Mouse (Mus musculus): ENCODE measurements at regions not wholly inside any gene's neighbourhood (a gene's known extent, or its start where the extent isn't known, plus 50 kb on each side); places are given as distances from the start of the nearest gene placed in this dataset.
A peak's percentile ranks its signal among the peaks of the same experiment; 100 is the strongest.

DNA sequence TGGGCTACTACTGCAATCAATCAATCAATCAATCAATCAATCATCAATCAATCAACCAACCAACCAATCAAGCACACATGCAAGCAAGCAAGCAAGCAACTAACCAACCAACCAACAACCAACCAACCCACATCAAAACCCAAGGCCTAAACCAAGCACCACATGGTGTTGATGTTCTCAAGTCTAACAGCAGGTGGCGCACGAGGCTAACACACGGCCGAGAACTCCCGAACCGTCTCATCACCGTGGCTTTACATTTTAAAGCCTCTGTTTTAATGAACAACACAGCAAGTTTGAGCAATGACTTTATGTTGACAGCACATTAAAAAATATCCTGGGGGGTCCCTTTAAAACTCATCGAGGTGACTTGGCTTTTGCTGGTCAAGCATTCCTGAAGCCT, 61.3 kb upstream of the Smg1 start:
- H3K79me2 ChIP-seq (replicated peaks; ENCODE audit: control insufficient read depth, extremely low read depth, insufficient read depth, poor library complexity, severe bottlenecking): no peaks in the 10 kb centered on the region
- no peaks in the 10 kb centered on the region for H3K27me3 ChIP-seq (replicated peaks)
- in situ Hi-C loops (cut with MboI; ENCODE audit: low pct_ligation_motif_present, low pct_unique_long_range_greater_than_20kb, low sequenced_read_pairs) (loop anchor here (10.0 kb wide), 1 partner anchor 220 kb away; no protein-coding TSS in a partner anchor), dilution Hi-C loops (cut with MboI; ENCODE audit: extremely low pct_ligation_motif_present, extremely low pct_unique_long_range_greater_than_20kb, low sequenced_read_pairs) (no loop called here)
- H3K4me3 ChIP-seq (replicated peaks in 1 of 3; ENCODE audit: low read depth in 2 of 3, low read length in 2 of 3, poor library complexity in 1 of 3): no peak overlapping the region
- peaks cover 0 to 4% of the 10 kb centered on the region in 2 experiments; a peak in 1 of 4 replicates for H3K4me1 ChIP-seq (ENCODE audit: control insufficient read depth in 1 of 2, insufficient read depth in 2 of 2)
- TF ChIP-seq RAD21 (IDR thresholded peaks at IDR 0.05; ENCODE audit: low read depth, low read length) (peak; percentile 97), NELFE (IDR thresholded peaks at IDR 0.05; ENCODE audit: low read depth, low read length) (no peak), ZNF384 (IDR thresholded peaks at IDR 0.05; ENCODE audit: low read depth, low read length) (no peak), ELF1 (IDR thresholded peaks at IDR 0.05; ENCODE audit: low read depth, low read length) (no peak), JUN (IDR thresholded peaks at IDR 0.05; ENCODE audit: insufficient read depth, low read depth, low read length) (no peak), TCF12 (IDR thresholded peaks at IDR 0.05; ENCODE audit: low read depth, low read length) (no peak), CTCF (conservative IDR thresholded peaks at IDR 0.05 in 1 of 2, IDR thresholded peaks at IDR 0.05 in 1 of 2; ENCODE audit: low read depth in 2 of 2, low read length in 2 of 2) (peak; percentile 63 to 95), PAX5 (IDR thresholded peaks at IDR 0.05; ENCODE audit: low read length) (no peak), JUND (conservative IDR thresholded peaks at IDR 0.05; ENCODE audit: low read depth, low read length) (no peak), IRF4 (IDR thresholded peaks at IDR 0.05; ENCODE audit: low read depth, low read length) (peak; percentile 38; the same call in 1 of the 2 replicates), ZC3H11A (IDR thresholded peaks at IDR 0.05; ENCODE audit: low read depth, low read length) (peak; percentile 68), RCOR1 (conservative IDR thresholded peaks at IDR 0.05; ENCODE audit: low read depth, low read length) (no peak), ZKSCAN1 (IDR thresholded peaks at IDR 0.05; ENCODE audit: borderline replicate concordance, low read depth, low read length) (no peak), POLR2AphosphoS2 (IDR thresholded peaks at IDR 0.05; ENCODE audit: low read depth, low read length) (no peak), GABPA (IDR thresholded peaks at IDR 0.05; ENCODE audit: insufficient replicate concordance, low read depth, low read length) (no peak), POLR2A (IDR thresholded peaks at IDR 0.05; ENCODE audit: low read depth, low read length) (no peak), UBTF (IDR thresholded peaks at IDR 0.05; ENCODE audit: low read depth, low read length) (no peak), SIN3A (IDR thresholded peaks at IDR 0.05; ENCODE audit: low read length) (no peak), ETS1 (conservative IDR thresholded peaks at IDR 0.05; ENCODE audit: low read depth, low read length) (no peak), MYC (IDR thresholded peaks at IDR 0.05; ENCODE audit: low read depth, low read length) (peak; percentile 94), HCFC1 (IDR thresholded peaks at IDR 0.05; ENCODE audit: low read depth, low read length) (no peak), MAX (IDR thresholded peaks at IDR 0.05; ENCODE audit: low read length) (peak; percentile 87), NRF1 (IDR thresholded peaks at IDR 0.05; ENCODE audit: low read depth, low read length) (no peak), TBP (conservative IDR thresholded peaks at IDR 0.05; ENCODE audit: low read depth, low read length) (no peak), MAZ (IDR thresholded peaks at IDR 0.05; ENCODE audit: low read depth, low read length) (no peak), MAFK (IDR thresholded peaks at IDR 0.05; ENCODE audit: insufficient replicate concordance, low read length) (no peak), CHD2 (IDR thresholded peaks at IDR 0.05; ENCODE audit: low read length) (no peak), EP300 (IDR thresholded peaks at IDR 0.05; ENCODE audit: low read length) (no peak), MXI1 (IDR thresholded peaks at IDR 0.05; ENCODE audit: low read depth, low read length) (no peak), CHD1 (IDR thresholded peaks at IDR 0.05; ENCODE audit: low read depth, low read length) (no peak), KAT2A (IDR thresholded peaks at IDR 0.05; ENCODE audit: insufficient replicate concordance, low read length) (no peak), E2F4 (IDR thresholded peaks at IDR 0.05; ENCODE audit: insufficient replicate concordance, low read depth, low read length) (no peak), USF2 (conservative IDR thresholded peaks at IDR 0.05; ENCODE audit: low read depth, low read length) (no peak), SMC3 (IDR thresholded peaks at IDR 0.05; ENCODE audit: low read depth, low read length) (peak; percentile 97)
- no peak overlapping the region for H3K27ac ChIP-seq (ENCODE audit: insufficient read depth, low read depth)
- DNase-seq (ENCODE audit: extremely low read depth): peak; percentile 85
- H3K9me3 ChIP-seq (replicated peaks; ENCODE audit: low read length): no peaks in the 10 kb centered on the region
- no peak overlapping the region for H3K4me2 ChIP-seq (ENCODE audit: insufficient read depth, low read depth, poor library complexity, severe bottlenecking)
- H3K9ac ChIP-seq (ENCODE audit: insufficient read depth, low read depth): no peak overlapping the region
- H3K36me3 ChIP-seq (replicated peaks in 1 of 2; ENCODE audit: control insufficient read depth in 1 of 2, insufficient read depth in 1 of 2, low read length in 1 of 2): no peaks in the 10 kb centered on the region

Measured in CH12.LX (cell line).